Mouse (Mus musculus) heart, postnatal 0 days (tissue): ENCODE measurements at regions not wholly inside any gene's neighbourhood (a gene's known extent, or its start where the extent isn't known, plus 50 kb on each side); places are given as distances from the start of the nearest gene placed in this dataset.
"Not testable (repeated sequence)": the region's sequence is repeated elsewhere in the genome, so short reads cannot be mapped to it uniquely, and the experiment has no call there.

Experiments used
- ATAC-seq: fragments of 200-750 bp; cut with Nextera tagmentation; 2 replicates; pipeline ENCODE4 v1.8.0; 2017; ENCODE audit warnings: low read depth, moderate number of reproducible peaks, moderate library complexity; ENCODE audit not compliant: insufficient read depth
- DNase-seq: peaks from one replicate; pipeline ENCODE4 v3.0.0-alpha.2; 2016; ENCODE audit warnings: low spot score
- H3K27ac ChIP-seq: fragments of 300-500 bp; sonication (generic); 2 replicates; pipeline ENCODE4 v1.5.1; 2014; ENCODE audit warnings: low read depth, mild to moderate bottlenecking
- H3K27me3 ChIP-seq: fragments of 300-500 bp; sonication (generic); 2 replicates; pipeline ENCODE4 v1.6.1; 2014; ENCODE audit warnings: low read length, mixed read lengths; ENCODE audit not compliant: control insufficient read depth, insufficient read depth
- H3K36me3 ChIP-seq: fragments of 300-500 bp; sonication (generic); replicated peaks from 2 replicates; pipeline ENCODE4 v1.6.1; 2014; ENCODE audit warnings: low read length, mixed read lengths; ENCODE audit not compliant: control insufficient read depth, insufficient read depth
- H3K4me1 ChIP-seq: fragments of 300-500 bp; sonication (generic); 2 replicates; pipeline ENCODE4 v1.6.1; 2014; ENCODE audit warnings: antibody characterized with exemption; ENCODE audit not compliant: control insufficient read depth, insufficient read depth
- H3K4me2 ChIP-seq: fragments of 300-500 bp; sonication (generic); 2 replicates; pipeline ENCODE4 v1.6.1; 2014; ENCODE audit warnings: low read depth, mild to moderate bottlenecking, low read length, moderate library complexity
- H3K4me3 ChIP-seq: fragments of 300-500 bp; sonication (generic); 2 replicates; pipeline ENCODE4 v1.5.1; 2014; ENCODE audit warnings: low read depth, low read length
- H3K9ac ChIP-seq: fragments of 300-500 bp; sonication (generic); replicated peaks from 2 replicates; pipeline ENCODE4 v1.6.1; 2014; ENCODE audit warnings: low read depth, low read length, mixed read lengths
- H3K9me3 ChIP-seq: fragments of 300-500 bp; sonication (generic); replicated peaks from 2 replicates; pipeline ENCODE4 v1.6.1; 2016; ENCODE audit warnings: low read length; ENCODE audit not compliant: control insufficient read depth
- CTCF ChIP-seq: IDR thresholded peaks from 2 replicates; pipeline ENCODE4 v1.5.1; 2016; ENCODE audit warnings: antibody characterized with exemption, control low read depth, low read depth
- EP300 ChIP-seq: IDR thresholded peaks from 2 replicates; pipeline ENCODE4 v1.6.1; 2016; ENCODE audit warnings: antibody characterized with exemption, low read depth
- WGBS: fragments of 180-500 bp; shearing (Covaris S2); extraction: QIAGEN DNeasy Blood & Tissue Kit; methylation state at CpG from one replicate; pipeline ENCODE4 v1.1.7; 2014; 5-methylcytosine and 5-hydroxymethylcytosine counted together

DNA sequence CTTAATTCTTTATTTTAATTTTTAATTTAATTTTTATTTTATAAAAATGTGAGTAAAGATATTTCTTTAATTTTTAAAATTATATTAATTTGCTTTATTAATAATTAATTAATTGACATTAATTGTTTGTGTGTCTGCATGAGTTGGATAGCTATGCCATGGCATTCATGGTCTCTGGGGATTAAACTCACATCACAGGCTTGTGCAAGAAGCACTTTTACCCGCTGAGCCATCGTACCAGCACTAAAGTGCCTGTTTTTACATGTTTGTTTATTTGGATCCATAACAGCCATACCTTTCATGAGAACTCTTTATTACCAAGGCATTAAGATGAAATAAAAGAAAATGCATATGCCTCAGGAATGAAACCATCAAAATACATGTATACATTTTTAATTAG, 453.7 kb upstream of the Arid1b start:
- Histone ChIP-seq H3K4me3 (no peak overlapping the region), H3K4me2 (no peak overlapping the region), H3K36me3 (no peaks in the 10 kb centered on the region), H3K27me3 (no peaks in the 10 kb centered on the region), H3K9me3 (no peaks in the 10 kb centered on the region), H3K27ac (no peak overlapping the region), H3K4me1 (no peaks in the 10 kb centered on the region), H3K9ac (no peak overlapping the region)
- ATAC-seq = no peak
- TF ChIP-seq EP300 = no peak
- TF ChIP-seq CTCF = no peak
- no peak for DNase-seq
- 88% methylated on average over 2 of the region's 2 CpGs for WGBS

DNA sequence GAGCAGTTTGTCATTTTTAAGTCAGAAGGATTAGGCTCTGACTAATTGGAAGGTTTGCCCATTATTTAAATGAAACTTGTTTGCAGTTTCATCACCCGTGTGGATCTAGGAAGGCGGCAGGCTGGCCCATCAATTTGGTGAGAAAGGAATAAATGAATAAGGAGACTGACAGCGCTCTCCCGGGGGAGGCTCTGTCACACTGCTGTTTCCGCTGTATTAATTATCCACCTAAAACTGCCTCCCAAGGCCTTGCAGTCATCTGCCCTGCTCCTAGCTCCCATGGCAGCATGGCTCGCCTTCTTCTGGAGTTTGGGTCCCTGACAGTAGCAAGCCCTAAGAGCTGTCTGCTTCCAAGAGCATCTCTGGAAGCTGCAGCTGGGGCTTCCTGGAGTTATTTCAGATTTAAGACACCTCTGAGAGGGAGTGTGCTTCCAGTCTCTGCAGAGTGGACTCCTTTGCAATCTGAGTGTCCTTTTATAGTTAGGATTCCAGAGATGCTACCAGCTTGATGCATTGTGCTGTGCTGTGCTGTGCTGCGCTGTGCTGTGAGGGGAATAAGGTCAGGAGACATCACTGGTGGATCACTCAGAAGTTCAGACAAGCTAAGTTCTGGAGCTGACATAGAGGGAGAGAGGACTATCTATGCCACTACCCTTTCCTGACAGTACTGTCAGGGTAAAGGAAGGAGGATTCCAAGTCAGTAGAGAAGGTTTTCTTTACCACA, 452.9 kb upstream of the Arid1b start:
- WGBS = 43% methylated on average over 7 of the region's 7 CpGs
- Histone ChIP-seq H3K4me2 (no peak overlapping the region), H3K27me3 (no peaks in the 10 kb centered on the region), H3K27ac (no peak overlapping the region), H3K9ac (no peak overlapping the region), H3K4me3 (no peak overlapping the region), H3K9me3 (no peaks in the 10 kb centered on the region), H3K36me3 (no peaks in the 10 kb centered on the region), H3K4me1 (no peaks in the 10 kb centered on the region)
- ATAC-seq (no peak), DNase-seq (no peak)
- TF ChIP-seq EP300 (no peak), CTCF (no peak)

- TF ChIP-seq CTCF = no peak
- TF ChIP-seq EP300 = no peak
- 43% methylated on average over 2 of the region's 2 CpGs for WGBS
- Histone ChIP-seq H3K27ac (no peak overlapping the region), H3K36me3 (no peaks in the 10 kb centered on the region), H3K27me3 (no peaks in the 10 kb centered on the region), H3K9me3 (no peaks in the 10 kb centered on the region), H3K4me3 (no peak overlapping the region), H3K9ac (no peak overlapping the region), H3K4me1 (no peaks in the 10 kb centered on the region), H3K4me2 (no peak overlapping the region)
- ATAC-seq = no peak
- no peak for DNase-seq
Measured at GRCm38 (mm10) chr17:4546579-4546978, 447.6 kb upstream of the Arid1b start.

- DNase-seq, H3K27ac ChIP-seq, H3K4me3 ChIP-seq, H3K4me1 ChIP-seq, ATAC-seq, H3K9ac ChIP-seq, H3K36me3 ChIP-seq, H3K9me3 ChIP-seq, H3K27me3 ChIP-seq, H3K4me2 ChIP-seq: not testable (repeated sequence)
- 76% methylated on average over 4 of the region's 4 CpGs for WGBS
Measured at GRCm38 (mm10) chr17:4553026-4553425, 441.1 kb upstream of the Arid1b start.

DNA sequence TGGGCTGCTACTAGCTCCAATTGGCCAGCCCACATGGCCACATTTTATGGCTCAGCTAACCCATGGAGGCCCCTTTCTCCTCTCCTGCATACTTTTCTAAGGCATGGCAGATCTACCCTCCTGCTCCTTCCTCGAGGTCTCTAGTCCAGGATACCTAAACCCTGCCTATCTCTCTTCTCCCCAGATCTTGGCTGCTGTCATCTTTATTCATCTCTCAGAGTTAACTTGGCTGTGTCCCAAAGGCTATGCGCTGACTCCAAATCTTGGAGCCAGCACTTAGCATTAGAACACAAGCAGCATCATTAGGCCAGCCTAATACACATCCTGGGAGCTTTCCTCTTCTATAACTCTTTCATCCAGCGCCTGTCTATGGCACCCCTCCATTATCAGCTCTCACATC, 430.5 kb upstream of the Arid1b start:
- no peaks in the 10 kb centered on the region for H3K27me3 ChIP-seq
- 0 out of 2 replicates have a peak, but pooled peaks cover 6% of the 10 kb centered on the region for H3K4me1 ChIP-seq
- H3K9ac ChIP-seq = no peak overlapping the region
- no peak overlapping the region for H3K27ac ChIP-seq
- H3K9me3 ChIP-seq = no peaks in the 10 kb centered on the region
- no peak overlapping the region for H3K4me3 ChIP-seq
- ATAC-seq (no peak), DNase-seq (no peak)
- TF ChIP-seq CTCF = no peak
- no peak for TF ChIP-seq EP300
- no peaks in the 10 kb centered on the region for H3K36me3 ChIP-seq
- no peak overlapping the region for H3K4me2 ChIP-seq
- 50% methylated on average over 3 of the region's 3 CpGs for WGBS

DNA sequence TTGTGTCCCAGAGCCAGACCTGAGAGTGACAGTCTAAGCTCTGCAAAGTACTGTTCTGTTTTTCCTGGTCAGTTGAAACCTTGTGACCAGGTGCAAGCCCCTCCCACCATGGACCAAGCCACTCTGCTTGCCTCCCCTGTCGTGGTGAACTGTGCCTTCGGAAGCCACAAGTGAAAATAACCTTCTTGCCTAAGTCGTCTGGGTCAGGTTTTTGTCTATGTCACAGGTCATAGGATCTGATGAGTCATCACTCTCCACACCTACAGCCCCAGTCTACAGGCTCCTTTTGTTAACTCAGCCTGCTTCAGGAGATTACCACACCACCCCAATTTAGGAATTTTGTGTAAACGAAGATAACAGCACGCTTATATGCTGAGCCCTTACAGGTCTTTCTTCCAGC, 417.2 kb upstream of the Arid1b start:
- Histone ChIP-seq H3K27me3 (no peaks in the 10 kb centered on the region), H3K27ac (no peak overlapping the region), H3K4me2 (no peak overlapping the region), H3K4me1 (no peaks in the 10 kb centered on the region), H3K9ac (no peak overlapping the region), H3K9me3 (no peaks in the 10 kb centered on the region), H3K36me3 (no peaks in the 10 kb centered on the region), H3K4me3 (no peak overlapping the region)
- no peak for DNase-seq
- ATAC-seq = no peak
- TF ChIP-seq EP300 (no peak), CTCF (no peak)
- WGBS = 37% methylated on average over 5 of the region's 5 CpGs
